Mouse (Mus musculus) liver, adult 2 months (tissue): ENCODE measurements at regions not wholly inside any gene's neighbourhood (a gene's known extent, or its start where the extent isn't known, plus 50 kb on each side); places are given as distances from the start of the nearest gene placed in this dataset.

ENCODE experiments used
- CTCF ChIP-seq: fragments of 200-500 bp; IDR thresholded peaks from 2 replicates; pipeline ENCODE4 v1.5.1; 2011; ENCODE audit warnings: low read depth, low read length, control low read depth
- POLR2A ChIP-seq: fragments of 200-500 bp; IDR thresholded peaks from 2 replicates; pipeline ENCODE4 v1.6.1; 2011; ENCODE audit warnings: low read length, control low read depth; ENCODE audit not compliant: insufficient read depth; ENCODE audit errors: extremely low read depth

GRCm38 (mm10) chr8:26881268-26882120, 95.6 kb upstream of the Zfp703 start:
- TF ChIP-seq CTCF (no peak), POLR2A (no peak)
